Mouse (Mus musculus) T-helper 2 cell (primary cell): Measurements from ENCODE around the gene Fam107b.

Source experiments
- in situ Hi-C: fragments of 300-600 bp; cut with MboI, MseI; formaldehyde crosslinking; loops from one replicate; pipeline ENCODE4 v1.15.1; 2025; ENCODE audit warnings: high pct_unique_total_duplicates

Fam107b gene

GRCm38 (mm10) chr2:3769786-3770318 lies 199.6 kb downstream of the Fam107b start:
- in situ Hi-C loops: no loop called here

DNA sequence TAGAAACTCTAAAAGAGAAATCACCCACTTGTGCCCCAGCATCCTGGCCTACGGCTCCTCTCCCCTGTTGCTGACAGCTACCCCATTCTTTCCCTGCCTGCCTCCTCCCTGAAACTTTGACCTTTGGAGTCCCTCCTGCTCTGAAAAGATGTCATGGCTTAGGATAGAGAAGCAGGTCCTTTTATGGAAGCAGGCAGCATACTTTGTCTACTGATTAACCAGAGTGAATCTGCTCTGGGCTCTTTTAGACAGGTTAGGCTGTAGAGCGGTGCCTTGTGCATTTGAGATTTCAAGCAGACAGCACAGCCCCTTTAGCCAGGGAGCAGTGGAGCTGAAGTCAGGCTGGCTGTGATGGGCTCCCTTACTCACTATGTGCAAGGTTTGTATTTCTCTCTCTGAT lies 200.1 kb downstream of the Fam107b start:
- in situ Hi-C loops: no loop called here

- in situ Hi-C loops: no loop called here
These were observed 201.2 kb downstream of the Fam107b start for GRCm38 (mm10) chr2:3771483-3771882.

DNA sequence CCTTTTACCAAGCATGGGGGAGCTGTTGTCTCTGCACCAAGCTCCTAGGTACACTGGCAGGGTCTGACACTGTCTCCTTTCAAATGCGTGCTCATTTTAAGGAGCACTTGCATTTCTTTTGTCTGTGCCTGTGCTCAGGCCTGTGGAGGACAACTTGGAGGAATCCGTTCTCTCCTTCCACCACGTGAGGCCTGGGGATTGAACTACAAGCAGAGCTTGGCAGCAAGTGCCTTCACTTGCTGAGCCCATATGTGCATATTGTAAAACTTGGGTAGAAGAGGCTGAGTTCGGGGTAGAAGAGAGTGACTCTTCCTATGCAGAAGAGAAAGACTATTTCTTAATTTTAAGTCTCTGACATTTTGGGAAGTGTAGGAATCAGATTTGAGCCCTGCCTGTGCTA lies 202.8 kb downstream of the Fam107b start:
- in situ Hi-C loops: no loop called here

DNA sequence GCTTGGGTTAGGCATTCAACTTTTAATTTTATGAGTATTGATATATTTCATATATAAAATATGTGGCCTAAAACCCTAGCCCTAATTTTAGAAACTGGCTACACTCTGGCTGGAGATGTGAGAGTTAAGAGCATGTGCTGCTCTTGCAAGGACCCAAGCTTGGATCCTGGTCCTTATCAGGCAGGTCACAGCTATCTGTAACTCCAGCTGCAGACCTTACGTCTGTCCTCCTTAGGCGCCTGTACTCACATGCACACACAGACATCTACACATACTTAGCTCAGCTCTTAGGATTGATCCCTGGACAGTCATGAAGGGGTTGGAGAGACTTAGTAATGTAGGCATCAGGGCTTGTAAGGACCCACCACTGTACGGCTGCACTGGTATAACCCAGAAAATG lies 205.3 kb downstream of the Fam107b start:
- in situ Hi-C loops: no loop called here

- in situ Hi-C loops: no loop called here
These were observed 205.8 kb downstream of the Fam107b start for GRCm38 (mm10) chr2:3776045-3776444.

GRCm38 (mm10) chr2:3777696-3778095 lies 207.4 kb downstream of the Fam107b start:
- in situ Hi-C loops: no loop called here

DNA sequence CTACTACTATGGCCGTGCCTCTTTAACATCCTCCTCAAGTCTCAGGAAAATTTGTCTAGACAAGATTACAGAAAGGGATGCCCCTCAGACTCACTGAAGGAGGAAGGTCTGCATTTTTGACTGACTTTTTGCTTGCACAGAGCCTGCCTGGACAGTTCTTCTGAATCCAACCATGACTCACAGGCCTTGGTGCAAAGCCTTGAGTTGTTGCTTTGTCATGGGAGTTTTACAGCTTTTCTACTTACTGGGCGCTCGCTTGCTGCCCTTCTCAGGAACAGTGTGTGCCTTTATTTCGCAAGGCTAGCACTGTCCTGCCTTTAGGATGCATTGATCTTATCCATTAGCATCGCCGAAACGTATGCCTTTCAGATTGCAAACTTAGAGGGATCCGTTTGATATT lies 215.3 kb downstream of the Fam107b start:
- in situ Hi-C loops: no loop called here

DNA sequence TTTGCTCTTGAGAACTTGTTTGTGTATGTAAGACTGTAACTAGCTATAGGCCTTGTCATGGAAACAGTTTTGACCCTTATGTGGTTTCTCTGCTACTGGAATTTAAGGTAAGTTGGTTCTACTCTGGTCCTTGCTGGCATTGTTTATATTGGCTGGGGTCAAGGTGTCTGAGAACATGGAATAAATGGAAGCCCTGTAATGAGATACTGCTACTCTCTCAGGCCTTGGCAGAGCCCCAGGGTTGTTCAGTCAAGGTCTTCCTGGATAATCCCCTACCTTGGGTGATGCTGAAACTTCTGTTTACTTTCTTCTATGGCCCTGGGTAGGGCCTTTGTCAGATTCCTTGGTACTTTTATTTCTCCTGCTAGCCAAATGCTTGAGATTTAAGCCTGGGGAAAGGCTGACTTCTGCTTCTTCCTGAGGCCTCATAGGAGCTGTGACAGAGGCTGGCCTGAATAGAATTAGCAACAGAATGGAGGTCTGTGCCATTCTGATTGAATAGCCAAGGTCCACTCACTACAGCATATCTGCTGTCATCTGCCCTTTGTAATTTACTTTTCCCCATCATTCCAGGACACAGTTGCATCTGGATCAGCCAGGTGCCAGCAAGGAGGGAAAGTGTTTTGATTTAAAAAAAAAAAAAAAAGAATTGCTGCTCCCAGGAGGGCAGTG lies 217.6 kb downstream of the Fam107b start:
- in situ Hi-C loops: no loop called here

GRCm38 (mm10) chr2:3788424-3788786 lies 218.1 kb downstream of the Fam107b start:
- in situ Hi-C loops: no loop called here

- in situ Hi-C loops: no loop called here
These were observed 226.3 kb downstream of the Fam107b start for GRCm38 (mm10) chr2:3796543-3796942.

GRCm38 (mm10) chr2:3799767-3800554 lies 229.7 kb downstream of the Fam107b start:
- in situ Hi-C loops: no loop called here

- in situ Hi-C loops: no loop called here
These were observed 230.2 kb downstream of the Fam107b start for GRCm38 (mm10) chr2:3800555-3800878.

- in situ Hi-C loops: no loop called here
These were observed 235.5 kb downstream of the Fam107b start for GRCm38 (mm10) chr2:3805742-3806141.

GRCm38 (mm10) chr2:3810321-3810720 lies 240.0 kb downstream of the Fam107b start:
- in situ Hi-C loops: no loop called here

GRCm38 (mm10) chr2:3816142-3816609 lies 245.9 kb downstream of the Fam107b start:
- in situ Hi-C loops: no loop called here

DNA sequence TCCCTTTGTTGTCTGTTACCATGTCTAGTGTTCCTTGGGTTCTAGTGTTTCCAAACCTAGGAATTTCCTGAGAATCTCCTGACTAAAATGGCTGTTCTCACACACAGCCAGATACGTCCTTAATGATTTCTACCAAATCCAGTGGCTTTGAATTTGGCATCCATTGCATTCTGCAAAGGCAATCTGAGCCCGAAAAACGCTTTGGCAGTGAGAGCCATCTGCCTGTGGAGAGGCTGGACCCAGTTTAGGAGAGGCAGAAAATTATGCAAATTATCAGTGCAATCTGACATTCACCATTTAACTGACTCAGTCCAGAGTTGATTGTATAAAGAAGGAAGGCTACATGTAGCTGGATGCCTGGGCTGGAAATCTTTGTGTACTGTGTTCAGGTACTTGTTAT lies 247.3 kb downstream of the Fam107b start:
- in situ Hi-C loops: no loop called here

- in situ Hi-C loops: no loop called here
These were observed 252.5 kb downstream of the Fam107b start for GRCm38 (mm10) chr2:3822483-3823455.
